Mouse (Mus musculus): ENCODE results near the gene Phc2.

DNA sequence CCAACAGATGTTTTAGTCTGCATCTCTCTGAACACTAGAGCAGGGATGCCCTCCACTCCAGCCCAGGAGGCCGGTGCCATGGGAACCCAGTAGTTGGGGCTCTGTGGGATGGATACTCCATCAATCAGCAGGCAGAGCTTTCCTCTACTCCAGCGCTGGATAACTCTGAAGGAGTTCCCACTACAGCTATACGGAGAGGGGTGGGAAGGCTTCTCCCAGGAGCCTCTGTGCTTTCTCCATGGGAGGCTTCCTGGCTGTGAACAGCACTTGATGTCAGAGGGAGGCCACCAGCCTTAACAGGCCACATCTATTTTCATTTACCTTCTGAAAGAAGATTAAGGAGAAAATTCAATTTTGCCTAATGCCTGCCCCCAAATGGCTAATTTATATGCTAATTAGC is 29.2 kb downstream of the Phc2 start:
- TF ChIP-seq CTCF (IDR thresholded peaks at IDR 0.05) (no peak), EP300 (IDR thresholded peaks at IDR 0.05) (no peak)
